Mouse (Mus musculus): ENCODE data around the gene Ncln. TPM values are rescaled to one million over a fixed set of nuclear protein-coding genes. Genes with fewer than 3 reads are reported as not detected.

Ncln gene
- polyA plus RNA-seq (2016; fragmentation: Nextera tagmentation; extraction: Ambion mirVana) = 75.3 and 86.1 TPM in 2 replicates

GRCm38 (mm10) chr10:81496264-81496901 lies at the start of gene Ncln:
Gene Ncln, minus strand, starts transcription at chr10:81496392.
- Histone ChIP-seq H3K9me3 (no peaks in the 10 kb centered on the region), H3K27ac (peak within 1 kb of the TSS; percentile 88), H3K4me1 (peaks cover 40% of the 10 kb centered on the region), H3K4me3 (peak within 1 kb of the TSS; percentile 69), H3K27me3 (ENCODE audit: insufficient read depth, poor library complexity, severe bottlenecking) (no peaks in the 10 kb centered on the region), H3K36me3 (peaks cover 24% of the 10 kb centered on the region)
- peak; percentile 100 for DNase-seq (ENCODE audit: low spot score)
- under 1% methylated on average over 45 of the region's 45 CpGs for WGBS

GRCm38 (mm10) chr10:81545161-81545747 lies 49.1 kb upstream of the Ncln start, which contains the start of gene Gna11:
Gene Gna11, minus strand, starts transcription at chr10:81545190.
- Histone ChIP-seq H3K9me3 (no peaks in the 10 kb centered on the region), H3K36me3 (peaks cover 9% of the 10 kb centered on the region), H3K27ac (peak within 1 kb of the TSS; percentile 93), H3K4me3 (peak within 1 kb of the TSS; percentile 96), H3K27me3 (ENCODE audit: insufficient read depth, poor library complexity, severe bottlenecking) (no peaks in the 10 kb centered on the region), H3K4me1 (peaks cover 40% of the 10 kb centered on the region)
- DNase-seq (ENCODE audit: low spot score) = peak; percentile 99
- WGBS = 2% methylated on average over 59 of the region's 59 CpGs

GRCm38 (mm10) chr10:81544296-81545160 lies 48.3 kb upstream of the Ncln start:
- peak; percentile 85 for DNase-seq (ENCODE audit: low spot score)
- Histone ChIP-seq H3K36me3 (peaks cover 15% of the 10 kb centered on the region), H3K4me1 (peaks cover 40% of the 10 kb centered on the region), H3K27ac (peak overlapping the region; percentile 93), H3K4me3 (peak overlapping the region; percentile 96), H3K27me3 (ENCODE audit: insufficient read depth, poor library complexity, severe bottlenecking) (no peaks in the 10 kb centered on the region), H3K9me3 (no peaks in the 10 kb centered on the region)
- 1% methylated on average over 93 of the region's 93 CpGs for WGBS

DNA sequence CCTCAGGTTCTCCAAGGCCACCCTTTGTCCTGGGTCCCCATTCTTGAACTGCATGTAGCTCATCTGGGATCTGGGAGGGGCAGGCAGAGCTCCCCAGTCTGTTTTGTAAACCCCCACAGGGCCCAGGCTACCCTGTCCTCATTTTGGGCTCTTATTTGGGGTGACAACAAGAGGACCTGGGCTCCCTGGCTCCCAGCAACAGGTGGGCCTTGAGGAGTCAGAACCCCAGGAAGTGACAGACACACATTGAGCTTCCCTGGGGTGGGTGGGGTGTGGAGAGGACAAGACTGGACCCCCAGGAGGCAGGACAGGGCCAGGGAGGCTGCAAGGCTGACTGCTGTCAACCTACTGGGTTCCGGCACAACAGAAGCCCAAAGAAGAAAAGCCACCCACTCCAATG lies 47.4 kb upstream of the Ncln start:
- DNase-seq (ENCODE audit: low spot score) = no peak
- no peaks in the 10 kb centered on the region for H3K27me3 ChIP-seq (ENCODE audit: insufficient read depth, poor library complexity, severe bottlenecking)
- H3K36me3 ChIP-seq = peaks cover 21% of the 10 kb centered on the region
- H3K27ac ChIP-seq = peak overlapping the region; percentile 93; the same call in 1 of the 2 replicates
- WGBS = 81% methylated on average over 1 of the region's 1 CpGs
- no peaks in the 10 kb centered on the region for H3K9me3 ChIP-seq
- peaks cover 43% of the 10 kb centered on the region for H3K4me1 ChIP-seq
- H3K4me3 ChIP-seq = peak overlapping the region; percentile 96

GRCm38 (mm10) chr10:81542727-81543460 lies 46.7 kb upstream of the Ncln start:
- DNase-seq (ENCODE audit: low spot score) = no peak
- peaks cover 46% of the 10 kb centered on the region for H3K4me1 ChIP-seq
- no peaks in the 10 kb centered on the region for H3K27me3 ChIP-seq (ENCODE audit: insufficient read depth, poor library complexity, severe bottlenecking)
- 77% methylated on average over 7 of the region's 7 CpGs for WGBS
- peaks cover 25% of the 10 kb centered on the region for H3K36me3 ChIP-seq
- no peak overlapping the region for H3K27ac ChIP-seq
- H3K9me3 ChIP-seq = no peaks in the 10 kb centered on the region
- peak overlapping the region; percentile 96; the same call in 1 of the 2 replicates for H3K4me3 ChIP-seq

- no peak for DNase-seq (ENCODE audit: low spot score)
- WGBS = 51% methylated on average over 10 of the region's 10 CpGs
- Histone ChIP-seq H3K4me1 (peaks cover 46% of the 10 kb centered on the region), H3K36me3 (peaks cover 32% of the 10 kb centered on the region), H3K27me3 (ENCODE audit: insufficient read depth, poor library complexity, severe bottlenecking) (no peaks in the 10 kb centered on the region), H3K9me3 (no peaks in the 10 kb centered on the region), H3K27ac (0 out of 2 replicates have a peak overlapping the region, but pooled peaks have one; percentile 13), H3K4me3 (0 out of 2 replicates have a peak overlapping the region, but pooled peaks have one; percentile 26)
These were observed 45.6 kb upstream of the Ncln start for GRCm38 (mm10) chr10:81541803-81542202.

DNA sequence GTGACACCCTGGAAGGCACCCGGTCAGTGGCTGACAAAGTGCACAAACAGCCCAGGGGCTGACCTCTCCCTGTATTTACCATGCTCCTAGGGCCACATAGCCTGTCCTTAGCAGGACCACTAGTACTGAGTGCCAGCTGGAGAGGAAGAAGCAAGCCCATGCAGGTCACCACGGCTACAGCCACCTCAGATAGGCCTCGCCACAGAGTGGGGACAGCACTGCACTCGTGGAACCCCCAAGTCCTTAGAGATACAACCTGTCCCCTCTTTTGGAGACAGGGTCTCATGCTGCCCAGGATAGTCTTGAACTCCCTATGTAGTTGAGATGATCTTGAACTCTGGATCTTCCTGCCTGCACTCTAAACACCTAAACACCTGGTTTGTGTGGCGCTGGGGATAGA lies 45.2 kb upstream of the Ncln start:
- Histone ChIP-seq H3K4me3 (no peak overlapping the region), H3K4me1 (peaks cover 45% of the 10 kb centered on the region), H3K27me3 (ENCODE audit: insufficient read depth, poor library complexity, severe bottlenecking) (no peaks in the 10 kb centered on the region), H3K36me3 (peaks cover 36% of the 10 kb centered on the region), H3K27ac (0 out of 2 replicates have a peak overlapping the region, but pooled peaks have one; percentile 13), H3K9me3 (no peaks in the 10 kb centered on the region)
- 79% methylated on average over 5 of the region's 5 CpGs for WGBS
- DNase-seq (ENCODE audit: low spot score) = no peak

DNA sequence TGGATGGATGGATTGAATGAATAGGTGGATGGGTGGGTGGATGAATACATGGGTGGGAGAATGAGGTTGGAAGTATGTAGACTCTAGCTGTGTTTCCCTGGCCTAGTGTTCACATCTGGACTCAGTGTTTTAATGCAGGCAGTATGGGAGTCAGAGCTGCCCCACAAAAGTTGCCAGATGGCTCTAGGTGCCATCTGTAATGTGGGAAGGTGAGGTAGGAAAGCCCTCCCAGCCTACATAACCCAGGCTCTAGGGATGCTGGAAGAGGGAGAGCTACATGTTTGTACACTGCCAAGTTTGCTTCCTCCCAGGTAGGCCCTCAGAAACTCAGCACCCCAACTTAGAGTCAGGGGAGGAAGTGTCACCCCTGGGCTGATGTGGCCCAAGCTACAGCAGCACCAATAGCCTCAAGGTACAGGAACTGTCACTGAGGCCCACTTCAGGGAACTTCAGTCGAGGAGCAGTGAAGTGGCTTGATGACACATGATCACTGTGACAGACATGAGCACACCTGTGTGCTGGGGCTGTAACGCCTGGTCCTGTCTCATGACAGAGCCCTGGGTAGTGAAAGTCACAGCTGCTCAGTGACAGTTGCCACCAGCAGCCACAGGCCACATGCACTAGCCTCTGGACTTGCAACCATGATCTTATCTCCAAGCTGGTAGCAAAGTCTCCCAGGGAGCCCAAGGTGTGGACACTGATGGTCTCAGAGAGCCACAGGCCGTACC lies 42.3 kb upstream of the Ncln start:
- H3K4me1 ChIP-seq = peaks cover 51% of the 10 kb centered on the region
- 71% methylated on average over 3 of the region's 3 CpGs for WGBS
- no peak for DNase-seq (ENCODE audit: low spot score)
- H3K27me3 ChIP-seq (ENCODE audit: insufficient read depth, poor library complexity, severe bottlenecking) = no peaks in the 10 kb centered on the region
- no peaks in the 10 kb centered on the region for H3K9me3 ChIP-seq
- H3K27ac ChIP-seq = no peak overlapping the region
- no peak overlapping the region for H3K4me3 ChIP-seq
- peaks cover 49% of the 10 kb centered on the region for H3K36me3 ChIP-seq

DNA sequence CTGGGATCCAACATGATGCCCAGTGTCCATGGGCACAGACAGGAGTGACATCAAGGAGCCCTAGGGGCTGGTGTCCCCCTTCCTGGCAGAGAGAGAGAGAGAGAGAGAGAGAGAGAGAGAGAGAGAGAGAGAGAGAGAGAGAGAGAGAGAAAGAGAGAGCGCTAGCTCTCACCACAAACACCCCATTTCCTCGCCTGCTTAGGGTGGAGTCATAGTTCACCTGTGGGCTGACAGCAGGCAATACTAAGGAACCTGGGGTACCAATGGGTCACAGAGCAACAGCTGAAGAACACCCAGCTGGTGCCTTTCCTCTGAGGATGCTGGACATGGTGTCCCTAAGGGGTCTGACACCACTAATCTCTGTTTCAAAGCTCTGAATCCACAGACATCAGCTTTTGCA lies 41.2 kb upstream of the Ncln start:
- Histone ChIP-seq H3K9me3 (no peaks in the 10 kb centered on the region), H3K27me3 (ENCODE audit: insufficient read depth, poor library complexity, severe bottlenecking) (no peaks in the 10 kb centered on the region), H3K4me1 (peaks cover 50% of the 10 kb centered on the region), H3K36me3 (peaks cover 52% of the 10 kb centered on the region), H3K4me3 (no peak overlapping the region), H3K27ac (no peak overlapping the region)
- 94% methylated on average over 2 of the region's 2 CpGs for WGBS
- DNase-seq (ENCODE audit: low spot score) = no peak

GRCm38 (mm10) chr10:81536734-81537133 lies 40.5 kb upstream of the Ncln start:
- no peak overlapping the region for H3K27ac ChIP-seq
- no peak overlapping the region for H3K4me3 ChIP-seq
- DNase-seq (ENCODE audit: low spot score) = no peak
- peaks cover 44% of the 10 kb centered on the region for H3K4me1 ChIP-seq
- H3K9me3 ChIP-seq = no peaks in the 10 kb centered on the region
- 69% methylated on average over 6 of the region's 6 CpGs for WGBS
- H3K36me3 ChIP-seq = peaks cover 58% of the 10 kb centered on the region
- H3K27me3 ChIP-seq (ENCODE audit: insufficient read depth, poor library complexity, severe bottlenecking) = no peaks in the 10 kb centered on the region

- peaks cover 36% of the 10 kb centered on the region for H3K4me1 ChIP-seq
- no peak overlapping the region for H3K4me3 ChIP-seq
- DNase-seq (ENCODE audit: low spot score) = no peak
- H3K27ac ChIP-seq = no peak overlapping the region
- no peaks in the 10 kb centered on the region for H3K9me3 ChIP-seq
- WGBS = 57% methylated on average over 16 of the region's 16 CpGs
- H3K27me3 ChIP-seq (ENCODE audit: insufficient read depth, poor library complexity, severe bottlenecking) = no peaks in the 10 kb centered on the region
- H3K36me3 ChIP-seq = peaks cover 71% of the 10 kb centered on the region
These were observed 38.6 kb upstream of the Ncln start for GRCm38 (mm10) chr10:81534826-81535225.

DNA sequence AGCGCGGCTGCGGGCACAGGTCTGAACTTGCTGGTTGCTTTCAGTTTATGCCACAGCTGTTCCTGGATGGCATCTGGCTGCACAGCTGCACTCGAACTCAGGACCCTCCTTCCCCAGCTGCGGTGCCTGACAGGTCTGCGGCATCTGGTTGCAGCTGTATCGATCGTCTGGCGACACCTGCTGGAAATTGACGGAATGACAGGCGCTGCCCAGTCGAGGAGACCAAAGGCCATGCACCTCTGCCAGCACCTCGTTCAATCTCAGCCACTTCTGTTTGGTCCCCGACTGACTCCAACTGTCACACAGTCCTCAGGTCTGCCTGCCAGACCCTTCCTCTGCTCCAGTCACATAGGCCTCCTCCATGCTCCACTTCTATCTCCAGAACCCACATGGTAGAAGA lies 30.6 kb upstream of the Ncln start:
- Histone ChIP-seq H3K4me3 (no peak overlapping the region), H3K27me3 (ENCODE audit: insufficient read depth, poor library complexity, severe bottlenecking) (peaks cover 7% of the 10 kb centered on the region; the same call in 1 of the 2 replicates), H3K9me3 (no peaks in the 10 kb centered on the region), H3K36me3 (peaks cover 28% of the 10 kb centered on the region), H3K4me1 (peaks cover 22% of the 10 kb centered on the region), H3K27ac (no peak overlapping the region)
- DNase-seq (ENCODE audit: low spot score) = peak; percentile 86
- 10% methylated on average over 14 of the region's 14 CpGs for WGBS

All from heart, embryonic 10.5 days (tissue).